Mouse (Mus musculus) hindbrain, embryonic 13.5 days (tissue): ENCODE results near the gene Ano3. TPM values are rescaled to one million over a fixed set of nuclear protein-coding genes. Genes with fewer than 3 reads are reported as not detected.

Experiments
- ATAC-seq: fragments of 200-750 bp; cut with Nextera tagmentation; 2 replicates; pipeline ENCODE4 v1.8.0; 2017; ENCODE audit warnings: moderate TSS enrichment; ENCODE audit not compliant: low FRiP score
- H3K27ac ChIP-seq: fragments of 300-500 bp; sonication (generic); 2 replicates; pipeline ENCODE4 v1.5.1; 2015; ENCODE audit warnings: inconsistent platforms, mild to moderate bottlenecking, moderate library complexity
- H3K27me3 ChIP-seq: fragments of 300-500 bp; sonication (generic); 2 replicates; pipeline ENCODE4 v1.6.1; 2015; ENCODE audit warnings: mild to moderate bottlenecking, inconsistent platforms
- H3K36me3 ChIP-seq: fragments of 300-500 bp; sonication (generic); 2 replicates; pipeline ENCODE4 v1.6.1; 2015; ENCODE audit warnings: mild to moderate bottlenecking, inconsistent platforms
- H3K4me1 ChIP-seq: fragments of 300-500 bp; sonication (generic); replicated peaks from 2 replicates; pipeline ENCODE4 v1.6.1; 2015; ENCODE audit warnings: inconsistent platforms
- H3K4me2 ChIP-seq: fragments of 300-500 bp; sonication (generic); 2 replicates; pipeline ENCODE4 v1.6.1; 2015; ENCODE audit warnings: inconsistent platforms, mild to moderate bottlenecking, moderate library complexity
- H3K4me3 ChIP-seq: fragments of 300-500 bp; sonication (generic); 2 replicates; pipeline ENCODE4 v1.5.1; 2015; ENCODE audit warnings: mild to moderate bottlenecking, inconsistent platforms
- H3K9ac ChIP-seq: fragments of 300-500 bp; sonication (generic); 2 replicates; pipeline ENCODE4 v1.6.1; 2015; ENCODE audit warnings: mild to moderate bottlenecking, inconsistent platforms
- H3K9me3 ChIP-seq: fragments of 300-500 bp; sonication (generic); 2 replicates; pipeline ENCODE4 v1.6.1; 2016; ENCODE audit warnings: inconsistent platforms
- WGBS: fragments of 180-500 bp; shearing (Covaris S2); methylation state at CpG from one replicate; pipeline ENCODE4 v1.1.7; 2015; 5-methylcytosine and 5-hydroxymethylcytosine counted together
- polyA plus RNA-seq: library from polyadenylated mRNA; unstranded; fragments of >200 nt; fragmentation: Nextera tagmentation; extraction: Ambion mirVana; gene quantifications from 2 replicates; pipeline ENCODE4 v1.2.1, GENCODE M21; 2015

Ano3 gene
- polyA plus RNA-seq, 1 experiment from 2014 or later = 1.1 TPM

GRCm38 (mm10) chr2:110709436-110709835 is 241.3 kb downstream of the Ano3 start:
- WGBS = 96% methylated on average over 3 of the region's 3 CpGs
- no peak overlapping the region for H3K9ac ChIP-seq
- no peak overlapping the region for H3K27ac ChIP-seq
- no peaks in the 10 kb centered on the region for H3K9me3 ChIP-seq
- no peak for ATAC-seq
- H3K4me1 ChIP-seq = no peaks in the 10 kb centered on the region
- no peak overlapping the region for H3K4me2 ChIP-seq
- no peaks in the 10 kb centered on the region for H3K27me3 ChIP-seq
- no peaks in the 10 kb centered on the region for H3K36me3 ChIP-seq
- H3K4me3 ChIP-seq = no peak overlapping the region

GRCm38 (mm10) chr2:110671071-110671624 is 279.6 kb downstream of the Ano3 start:
- H3K4me1 ChIP-seq = no peaks in the 10 kb centered on the region
- no peak overlapping the region for H3K4me2 ChIP-seq
- no peak for ATAC-seq
- H3K27me3 ChIP-seq = no peaks in the 10 kb centered on the region
- H3K4me3 ChIP-seq = no peak overlapping the region
- H3K9me3 ChIP-seq = no peaks in the 10 kb centered on the region
- no peaks in the 10 kb centered on the region for H3K36me3 ChIP-seq
- WGBS = 90% methylated on average over 2 of the region's 2 CpGs
- H3K27ac ChIP-seq = no peak overlapping the region
- no peak overlapping the region for H3K9ac ChIP-seq

- no peak overlapping the region for H3K4me3 ChIP-seq
- 55% methylated on average over 4 of the region's 4 CpGs for WGBS
- H3K9ac ChIP-seq = no peak overlapping the region
- no peaks in the 10 kb centered on the region for H3K9me3 ChIP-seq
- H3K4me1 ChIP-seq = no peaks in the 10 kb centered on the region
- H3K27ac ChIP-seq = no peak overlapping the region
- H3K36me3 ChIP-seq = no peaks in the 10 kb centered on the region
- no peak overlapping the region for H3K4me2 ChIP-seq
- H3K27me3 ChIP-seq = no peaks in the 10 kb centered on the region
- ATAC-seq = no peak
Measured at GRCm38 (mm10) chr2:110663329-110663728, 287.4 kb downstream of the Ano3 start.

GRCm38 (mm10) chr2:110644846-110645245 is 305.9 kb downstream of the Ano3 start:
- H3K4me2 ChIP-seq = no peak overlapping the region
- H3K4me3 ChIP-seq = no peak overlapping the region
- H3K9me3 ChIP-seq = no peaks in the 10 kb centered on the region
- no peaks in the 10 kb centered on the region for H3K36me3 ChIP-seq
- no peaks in the 10 kb centered on the region for H3K27me3 ChIP-seq
- no peak for ATAC-seq
- H3K9ac ChIP-seq = no peak overlapping the region
- no peaks in the 10 kb centered on the region for H3K4me1 ChIP-seq
- H3K27ac ChIP-seq = no peak overlapping the region

GRCm38 (mm10) chr2:110644358-110644757 is 306.4 kb downstream of the Ano3 start:
- ATAC-seq = no peak
- 81% methylated on average over 1 of the region's 1 CpGs for WGBS
- Histone ChIP-seq H3K9me3 (no peaks in the 10 kb centered on the region), H3K4me3 (no peak overlapping the region), H3K9ac (no peak overlapping the region), H3K4me1 (no peaks in the 10 kb centered on the region), H3K27ac (no peak overlapping the region), H3K4me2 (no peak overlapping the region), H3K27me3 (no peaks in the 10 kb centered on the region), H3K36me3 (no peaks in the 10 kb centered on the region)

Other genes with a start within 250 kb of the Ano3 start
- 0.08 TPM in 1 of 2 replicates, not detected in the other for gene Muc15, start 229.6 kb downstream of the Ano3 start, polyA plus RNA-seq
- gene Gm13941, start 155.1 kb upstream of the Ano3 start, polyA plus RNA-seq = not detected in 2 replicates
- not detected in 2 replicates for gene Gm15130, start 202.0 kb upstream of the Ano3 start, polyA plus RNA-seq